Mouse (Mus musculus) testis, adult 2 months (tissue): ENCODE data around the gene Ess2. TPM values are rescaled to one million over a fixed set of nuclear protein-coding genes. Genes with fewer than 3 reads are reported as not detected.
A peak's percentile ranks its signal among the peaks of the same experiment; 100 is the strongest.

ENCODE experiments used
- H3K27ac ChIP-seq: fragments of 200-500 bp; 2 replicates; pipeline ENCODE4 v1.5.1; 2012; ENCODE audit warnings: low read depth, low read length; ENCODE audit not compliant: control insufficient read depth, insufficient read depth
- H3K27me3 ChIP-seq: fragments of 200-500 bp; 2 replicates; pipeline ENCODE4 v1.6.1; 2012; ENCODE audit warnings: mild to moderate bottlenecking, low read length, moderate library complexity; ENCODE audit not compliant: control insufficient read depth, insufficient read depth
- H3K36me3 ChIP-seq: fragments of 200-500 bp; 2 replicates; pipeline ENCODE4 v1.6.1; 2012; ENCODE audit warnings: mild to moderate bottlenecking, low read length; ENCODE audit not compliant: control insufficient read depth, insufficient read depth
- H3K4me1 ChIP-seq: fragments of 200-500 bp; 2 replicates; pipeline ENCODE4 v1.6.1; 2012; ENCODE audit warnings: low read length; ENCODE audit not compliant: control insufficient read depth, insufficient read depth
- H3K4me3 ChIP-seq: fragments of 200-500 bp; 2 replicates; pipeline ENCODE4 v1.5.1; 2012; ENCODE audit warnings: low read depth, mild to moderate bottlenecking, low read length, moderate library complexity, mixed read lengths; ENCODE audit not compliant: control insufficient read depth
- CTCF ChIP-seq: fragments of 200-500 bp; IDR thresholded peaks from 2 replicates; pipeline ENCODE4 v1.5.1; 2012; ENCODE audit warnings: low read depth, mild to moderate bottlenecking, inconsistent platforms, low read length, moderate library complexity; ENCODE audit not compliant: control insufficient read depth, insufficient read depth, insufficient replicate concordance
- POLR2A ChIP-seq: fragments of 200-500 bp; IDR thresholded peaks from 2 replicates; pipeline ENCODE4 v1.6.1; 2012; ENCODE audit warnings: low read depth, mild to moderate bottlenecking, inconsistent platforms, low read length, moderate library complexity; ENCODE audit not compliant: control insufficient read depth
- polyA plus RNA-seq: library from polyadenylated mRNA; depleted of rRNA; stranded (reverse); fragments of >200 nt; gene quantifications from 2 replicates; pipeline ENCODE4 v1.2.3, GENCODE M21; 2012

Gene Ess2
- polyA plus RNA-seq, 1 experiment: 28.3 TPM

GRCm38 (mm10) chr16:17939255-17939751 lies 28.2 kb upstream of the Ess2 start:
- H3K36me3 ChIP-seq: no peaks in the 10 kb centered on the region
- no peak for TF ChIP-seq POLR2A
- no peak for TF ChIP-seq CTCF
- H3K27me3 ChIP-seq: no peaks in the 10 kb centered on the region
- H3K4me3 ChIP-seq: no peak overlapping the region
- no peak overlapping the region for H3K27ac ChIP-seq
- no peaks in the 10 kb centered on the region for H3K4me1 ChIP-seq

- no peak for TF ChIP-seq POLR2A
- TF ChIP-seq CTCF: peak; percentile 58; the same call in 1 of the 2 replicates
- Histone ChIP-seq H3K27me3 (no peaks in the 10 kb centered on the region), H3K4me1 (no peaks in the 10 kb centered on the region), H3K4me3 (no peak overlapping the region), H3K27ac (no peak overlapping the region), H3K36me3 (no peaks in the 10 kb centered on the region)
These were observed 27.7 kb upstream of the Ess2 start for GRCm38 (mm10) chr16:17938821-17939220.

GRCm38 (mm10) chr16:17938187-17938586 lies 27.0 kb upstream of the Ess2 start:
- Histone ChIP-seq H3K4me1 (no peaks in the 10 kb centered on the region), H3K36me3 (no peaks in the 10 kb centered on the region), H3K27me3 (no peaks in the 10 kb centered on the region), H3K4me3 (no peak overlapping the region), H3K27ac (no peak overlapping the region)
- TF ChIP-seq CTCF (no peak), POLR2A (no peak)

- TF ChIP-seq CTCF: no peak
- no peak for TF ChIP-seq POLR2A
- Histone ChIP-seq H3K4me3 (no peak overlapping the region), H3K27ac (no peak overlapping the region), H3K4me1 (no peaks in the 10 kb centered on the region), H3K27me3 (no peaks in the 10 kb centered on the region), H3K36me3 (no peaks in the 10 kb centered on the region)
These were observed 25.6 kb upstream of the Ess2 start for GRCm38 (mm10) chr16:17936776-17937175.

- no peak overlapping the region for H3K4me3 ChIP-seq
- H3K36me3 ChIP-seq: no peaks in the 10 kb centered on the region
- no peak overlapping the region for H3K27ac ChIP-seq
- no peaks in the 10 kb centered on the region for H3K27me3 ChIP-seq
- TF ChIP-seq POLR2A: no peak
- TF ChIP-seq CTCF: no peak
- no peaks in the 10 kb centered on the region for H3K4me1 ChIP-seq
These were observed 23.3 kb upstream of the Ess2 start for GRCm38 (mm10) chr16:17934445-17934910.

GRCm38 (mm10) chr16:17933594-17934444 lies 22.7 kb upstream of the Ess2 start:
- no peaks in the 10 kb centered on the region for H3K36me3 ChIP-seq
- H3K27me3 ChIP-seq: no peaks in the 10 kb centered on the region
- no peak for TF ChIP-seq POLR2A
- TF ChIP-seq CTCF: no peak
- no peak overlapping the region for H3K27ac ChIP-seq
- H3K4me1 ChIP-seq: peaks cover under 1% of the 10 kb centered on the region
- H3K4me3 ChIP-seq: no peak overlapping the region

- Histone ChIP-seq H3K27me3 (no peaks in the 10 kb centered on the region; the same call in 1 of the 2 replicates), H3K4me3 (no peak overlapping the region), H3K36me3 (no peaks in the 10 kb centered on the region), H3K4me1 (peaks cover 11% of the 10 kb centered on the region), H3K27ac (no peak overlapping the region)
- TF ChIP-seq POLR2A: no peak
- no peak for TF ChIP-seq CTCF
These were observed 20.8 kb upstream of the Ess2 start for GRCm38 (mm10) chr16:17931906-17932460.
